Mouse (Mus musculus) neural tube, embryonic 12.5 days (tissue): ENCODE results near the gene Robo4. TPM values are rescaled to one million over a fixed set of nuclear protein-coding genes. Genes with fewer than 3 reads are reported as not detected.

Source experiments
- ATAC-seq: fragments of 200-750 bp; cut with Nextera tagmentation; 2 replicates; pipeline ENCODE4 v1.8.0; 2017; ENCODE audit warnings: low read depth, mild to moderate bottlenecking, moderate TSS enrichment, moderate library complexity; ENCODE audit not compliant: low FRiP score
- H3K27ac ChIP-seq: fragments of 300-500 bp; sonication (generic); 2 replicates; pipeline ENCODE4 v1.5.1; 2016
- H3K27me3 ChIP-seq: fragments of 300-500 bp; sonication (generic); replicated peaks from 2 replicates; pipeline ENCODE4 v1.6.1; 2016; ENCODE audit warnings: mild to moderate bottlenecking
- H3K36me3 ChIP-seq: fragments of 300-500 bp; sonication (generic); 2 replicates; pipeline ENCODE4 v1.6.1; 2016; ENCODE audit warnings: mild to moderate bottlenecking
- H3K4me1 ChIP-seq: fragments of 300-500 bp; sonication (generic); 2 replicates; pipeline ENCODE4 v1.6.1; 2016
- H3K4me2 ChIP-seq: fragments of 300-500 bp; sonication (generic); replicated peaks from 2 replicates; pipeline ENCODE4 v1.6.1; 2016; ENCODE audit warnings: mild to moderate bottlenecking
- H3K4me3 ChIP-seq: fragments of 300-500 bp; sonication (generic); 2 replicates; pipeline ENCODE4 v1.5.1; 2016
- H3K9ac ChIP-seq: fragments of 300-500 bp; sonication (generic); 2 replicates; pipeline ENCODE4 v1.6.1; 2016; ENCODE audit warnings: mild to moderate bottlenecking
- H3K9me3 ChIP-seq: fragments of 300-500 bp; sonication (generic); 2 replicates; pipeline ENCODE4 v1.6.1; 2016; ENCODE audit warnings: mild to moderate bottlenecking
- WGBS: fragments of 180-500 bp; shearing (Covaris S2); methylation state at CpG from one replicate; pipeline ENCODE4 v1.1.7; 2016; 5-methylcytosine and 5-hydroxymethylcytosine counted together
- polyA plus RNA-seq: library from polyadenylated mRNA; unstranded; fragments of >200 nt; fragmentation: Nextera tagmentation; extraction: Ambion mirVana; gene quantifications from 2 replicates; pipeline ENCODE4 v1.2.1, GENCODE M21; 2016

Gene Robo4
- polyA plus RNA-seq, 1 experiment from 2014 or later: 9.9 TPM

DNA sequence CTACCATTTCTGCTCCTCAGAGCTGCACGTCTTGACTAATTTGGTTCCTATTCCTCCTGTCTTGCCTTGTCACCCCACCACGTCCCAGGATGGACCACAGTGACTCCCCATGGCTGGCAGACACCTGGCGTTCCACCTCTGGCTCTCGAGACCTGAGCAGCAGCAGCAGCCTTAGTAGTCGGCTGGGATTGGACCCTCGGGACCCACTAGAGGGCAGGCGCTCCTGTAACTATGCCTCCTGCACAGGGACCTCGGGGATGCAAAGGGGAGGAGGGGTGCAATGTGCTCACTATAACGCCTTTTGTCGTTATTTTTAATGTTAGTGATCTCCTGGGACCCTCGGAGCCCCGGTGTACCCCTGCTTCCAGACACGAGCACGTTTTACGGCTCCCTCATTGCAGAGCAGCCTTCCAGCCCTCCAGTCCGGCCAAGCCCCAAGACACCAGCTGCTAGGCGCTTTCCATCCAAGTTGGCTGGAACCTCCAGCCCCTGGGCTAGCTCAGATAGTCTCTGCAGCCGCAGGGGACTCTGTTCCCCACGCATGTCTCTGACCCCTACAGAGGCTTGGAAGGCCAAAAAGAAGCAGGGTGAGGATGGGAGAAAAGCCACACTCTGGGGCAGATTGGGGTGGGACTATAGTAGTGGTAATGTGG is 6.3 kb downstream of the Robo4 start:
- Histone ChIP-seq H3K36me3 (no peaks in the 10 kb centered on the region), H3K9me3 (no peaks in the 10 kb centered on the region), H3K27ac (no peak overlapping the region), H3K4me1 (peaks cover 3% of the 10 kb centered on the region; the same call in 1 of the 2 replicates), H3K27me3 (peaks cover 4% of the 10 kb centered on the region; the same call in 1 of the 2 replicates), H3K4me3 (no peak overlapping the region), H3K4me2 (peak overlapping the region; percentile 34), H3K9ac (no peak overlapping the region)
- WGBS: 10% methylated on average over 19 of the region's 19 CpGs
- peak; percentile 68 for ATAC-seq

DNA sequence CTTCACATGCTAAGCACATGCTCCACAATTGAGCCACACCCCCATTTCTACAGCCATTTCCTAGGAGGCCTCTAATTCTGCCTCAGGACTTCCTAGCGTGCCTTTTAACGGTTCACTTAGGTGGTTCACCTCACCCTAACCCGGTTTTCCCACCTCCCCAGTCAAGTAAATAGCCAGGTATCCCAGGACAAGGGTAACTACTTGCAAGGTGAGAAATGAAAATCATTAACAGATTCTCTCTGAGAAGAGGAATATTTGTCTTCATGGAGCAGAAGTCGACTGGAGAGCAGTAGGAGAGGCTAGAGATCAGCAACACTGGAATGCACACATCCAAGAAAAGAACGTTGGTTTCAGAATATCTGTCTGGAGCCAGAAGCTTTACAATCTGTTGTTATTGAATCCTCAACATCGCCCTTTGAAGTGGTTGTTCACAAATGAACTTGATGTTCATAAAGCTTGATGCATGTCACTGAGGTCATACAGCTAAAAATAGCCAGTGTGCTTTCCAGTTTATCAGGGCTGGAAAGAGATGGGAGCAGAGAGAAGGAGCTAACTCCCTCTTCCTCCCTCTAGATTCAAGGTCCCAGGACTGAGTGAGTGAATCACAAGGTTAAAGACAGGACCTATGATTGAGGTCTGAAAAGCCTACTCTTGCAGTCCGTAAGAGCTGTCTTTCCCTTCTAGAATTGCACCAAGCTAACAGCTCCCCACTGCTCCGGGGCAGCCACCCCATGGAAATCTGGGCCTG is 8.2 kb downstream of the Robo4 start:
- no peak for ATAC-seq
- Histone ChIP-seq H3K9ac (no peak overlapping the region), H3K36me3 (no peaks in the 10 kb centered on the region), H3K9me3 (no peaks in the 10 kb centered on the region), H3K4me2 (no peak overlapping the region), H3K4me3 (no peak overlapping the region), H3K27me3 (0 out of 2 replicates have a peak, but pooled peaks cover 4% of the 10 kb centered on the region), H3K27ac (no peak overlapping the region), H3K4me1 (peaks cover 3% of the 10 kb centered on the region; the same call in 1 of the 2 replicates)
- WGBS: 79% methylated on average over 8 of the region's 8 CpGs

DNA sequence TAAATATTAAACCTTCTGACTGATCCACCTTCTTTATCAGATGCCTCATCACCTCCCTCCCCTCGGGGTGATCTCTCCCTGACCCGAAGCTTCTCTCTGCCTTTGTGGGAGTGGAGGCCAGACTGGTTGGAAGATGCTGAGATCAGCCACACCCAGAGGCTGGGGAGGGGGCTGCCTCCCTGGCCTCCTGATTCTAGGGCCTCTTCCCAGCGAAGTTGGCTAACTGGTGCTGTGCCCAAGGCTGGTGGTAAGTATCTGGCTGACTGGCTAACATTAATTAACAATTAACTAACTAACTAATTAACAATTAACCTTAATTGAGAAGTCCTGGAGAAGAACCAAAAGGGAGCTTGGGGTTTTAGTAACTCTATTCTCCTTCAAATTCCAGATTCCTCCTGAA is 11.3 kb downstream of the Robo4 start:
- ATAC-seq: no peak
- H3K27me3 ChIP-seq: 0 out of 2 replicates have a peak, but pooled peaks cover 2% of the 10 kb centered on the region
- H3K36me3 ChIP-seq: no peaks in the 10 kb centered on the region
- no peak overlapping the region for H3K27ac ChIP-seq
- H3K9me3 ChIP-seq: no peaks in the 10 kb centered on the region
- H3K9ac ChIP-seq: no peak overlapping the region
- H3K4me1 ChIP-seq: no peaks in the 10 kb centered on the region
- no peak overlapping the region for H3K4me3 ChIP-seq
- 56% methylated on average over 3 of the region's 3 CpGs for WGBS
- H3K4me2 ChIP-seq: no peak overlapping the region

DNA sequence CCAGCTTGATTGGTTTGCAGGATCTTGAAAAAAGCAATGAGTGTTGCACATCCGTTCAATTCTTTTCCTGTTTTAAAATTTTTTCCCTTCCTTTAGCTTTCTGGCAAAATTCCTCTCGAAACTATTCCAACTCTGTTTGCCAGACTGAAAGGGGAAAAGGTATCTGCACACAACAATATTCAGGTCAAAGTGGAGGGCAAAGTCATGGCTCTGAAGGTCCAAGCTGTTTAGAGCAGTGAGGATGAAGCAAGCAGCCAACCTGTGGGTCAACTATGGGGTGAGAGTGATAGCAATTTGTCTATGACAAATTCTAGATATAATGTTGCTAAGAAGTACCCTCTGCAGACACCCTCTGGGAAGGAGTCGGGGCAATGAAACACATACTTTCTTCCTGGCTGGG is 13.0 kb downstream of the Robo4 start:
- no peak overlapping the region for H3K4me2 ChIP-seq
- ATAC-seq: no peak
- no peak overlapping the region for H3K27ac ChIP-seq
- H3K27me3 ChIP-seq: peaks cover 6% of the 10 kb centered on the region; the same call in 1 of the 2 replicates
- WGBS: 89% methylated on average over 3 of the region's 3 CpGs
- no peaks in the 10 kb centered on the region for H3K9me3 ChIP-seq
- no peaks in the 10 kb centered on the region for H3K36me3 ChIP-seq
- H3K9ac ChIP-seq: no peak overlapping the region
- no peaks in the 10 kb centered on the region for H3K4me1 ChIP-seq
- no peak overlapping the region for H3K4me3 ChIP-seq

DNA sequence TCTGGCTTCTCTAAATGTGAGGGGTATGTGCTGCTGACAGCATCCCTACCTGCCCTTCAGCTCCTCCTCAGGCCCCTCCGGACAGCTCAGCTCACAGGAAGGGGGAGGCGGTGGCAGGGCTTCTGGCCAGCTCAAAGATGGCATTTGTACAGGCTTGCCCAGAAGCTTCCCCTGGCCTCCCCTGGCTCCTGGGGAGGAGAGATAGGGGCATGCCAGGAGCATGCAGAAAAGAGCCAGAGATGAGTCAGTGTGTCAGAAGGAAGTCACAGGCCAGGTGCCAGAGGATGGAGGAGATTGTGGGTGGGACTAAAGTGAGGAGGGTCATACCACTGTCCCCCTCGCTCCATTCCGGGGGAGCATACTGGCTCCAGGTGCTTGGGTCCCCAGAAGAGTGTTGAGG is 17.1 kb downstream of the Robo4 start:
- no peak overlapping the region for H3K4me2 ChIP-seq
- ATAC-seq: no peak
- H3K27me3 ChIP-seq: peaks cover 18% of the 10 kb centered on the region
- H3K4me3 ChIP-seq: no peak overlapping the region
- no peak overlapping the region for H3K27ac ChIP-seq
- H3K9me3 ChIP-seq: no peaks in the 10 kb centered on the region
- H3K9ac ChIP-seq: no peak overlapping the region
- H3K4me1 ChIP-seq: peaks cover 7% of the 10 kb centered on the region
- H3K36me3 ChIP-seq: no peaks in the 10 kb centered on the region
- WGBS: 82% methylated on average over 4 of the region's 4 CpGs

DNA sequence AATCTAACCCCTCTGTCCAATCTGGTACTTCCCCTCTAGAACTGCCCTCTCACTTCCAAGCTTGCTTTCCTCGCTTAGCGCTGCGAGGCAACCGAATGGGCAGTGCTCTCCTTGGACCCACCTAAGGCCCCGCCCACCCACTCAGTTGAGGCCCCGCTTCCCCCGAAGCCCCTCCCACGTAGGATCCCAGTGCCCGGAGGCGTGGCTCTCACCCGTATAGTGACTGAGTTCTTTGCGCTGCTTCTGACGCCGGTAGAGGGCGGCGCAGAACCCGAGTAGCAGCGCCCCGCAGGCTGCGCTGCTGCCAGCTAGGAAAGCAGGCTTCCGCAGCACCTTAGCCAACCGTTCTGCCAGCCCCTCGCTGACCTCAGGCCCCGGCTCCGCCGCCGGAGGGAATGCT is 19.0 kb downstream of the Robo4 start:
- peak; percentile 87 for ATAC-seq
- 0% methylated on average over 27 of the region's 27 CpGs for WGBS
- no peak overlapping the region for H3K9ac ChIP-seq
- no peak overlapping the region for H3K27ac ChIP-seq
- peak overlapping the region; percentile 55 for H3K4me2 ChIP-seq
- peaks cover 22% of the 10 kb centered on the region for H3K27me3 ChIP-seq
- H3K36me3 ChIP-seq: no peaks in the 10 kb centered on the region
- peaks cover 7% of the 10 kb centered on the region for H3K4me1 ChIP-seq
- H3K4me3 ChIP-seq: peak overlapping the region; percentile 10; the same call in 1 of the 2 replicates
- H3K9me3 ChIP-seq: no peaks in the 10 kb centered on the region

DNA sequence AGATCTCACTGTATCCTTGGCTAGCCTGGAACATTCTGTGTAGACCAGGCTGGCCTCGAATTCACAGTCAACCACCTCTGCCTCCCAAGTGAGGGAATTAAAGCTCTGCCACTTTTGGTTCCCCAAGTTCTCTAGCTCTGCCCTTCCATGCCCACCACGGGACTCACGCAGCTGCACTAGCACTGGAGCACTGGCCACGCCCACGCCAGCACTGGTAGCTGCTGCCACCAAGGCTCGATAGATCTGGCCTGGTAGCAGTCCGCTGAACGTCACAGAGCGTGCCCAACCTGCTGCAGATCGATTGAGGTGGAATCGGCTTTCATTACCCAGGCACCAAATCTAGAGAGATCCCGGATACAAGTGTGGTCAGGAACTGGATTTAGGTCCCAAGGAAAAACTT is 19.5 kb downstream of the Robo4 start:
- H3K9ac ChIP-seq: no peak overlapping the region
- H3K4me1 ChIP-seq: peaks cover 7% of the 10 kb centered on the region
- H3K27me3 ChIP-seq: peaks cover 22% of the 10 kb centered on the region
- WGBS: 15% methylated on average over 12 of the region's 12 CpGs
- H3K27ac ChIP-seq: no peak overlapping the region
- H3K4me3 ChIP-seq: no peak overlapping the region
- peak overlapping the region; percentile 55 for H3K4me2 ChIP-seq
- peak; percentile 19; the same call in 1 of the 2 replicates for ATAC-seq
- H3K9me3 ChIP-seq: no peaks in the 10 kb centered on the region
- H3K36me3 ChIP-seq: no peaks in the 10 kb centered on the region

DNA sequence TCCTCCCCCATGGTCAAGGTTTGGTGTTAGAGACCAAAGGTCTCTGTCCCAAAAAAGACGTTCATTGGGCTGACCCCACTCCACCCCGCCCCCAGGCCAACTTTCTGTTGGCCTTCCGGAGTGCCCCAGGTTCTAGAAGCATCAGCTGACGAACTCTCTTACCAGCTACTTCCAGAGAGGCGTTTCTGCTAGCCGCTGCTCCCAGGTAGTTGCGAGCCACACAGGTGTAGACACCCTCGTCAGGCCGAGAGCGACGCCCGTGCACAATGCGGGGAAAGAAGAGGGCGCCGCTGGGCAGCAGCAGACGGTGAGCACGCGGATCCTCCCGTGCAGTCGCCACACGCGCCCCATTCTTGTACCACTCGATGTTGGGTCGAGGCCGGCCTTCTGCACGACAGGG is 27.6 kb downstream of the Robo4 start:
- WGBS: 14% methylated on average over 26 of the region's 26 CpGs
- Histone ChIP-seq H3K4me3 (peak overlapping the region; percentile 16), H3K4me2 (peak overlapping the region; percentile 62), H3K27ac (no peak overlapping the region), H3K27me3 (peaks cover 63% of the 10 kb centered on the region), H3K4me1 (peaks cover 14% of the 10 kb centered on the region), H3K36me3 (no peaks in the 10 kb centered on the region), H3K9me3 (no peaks in the 10 kb centered on the region), H3K9ac (no peak overlapping the region)
- ATAC-seq: no peak

DNA sequence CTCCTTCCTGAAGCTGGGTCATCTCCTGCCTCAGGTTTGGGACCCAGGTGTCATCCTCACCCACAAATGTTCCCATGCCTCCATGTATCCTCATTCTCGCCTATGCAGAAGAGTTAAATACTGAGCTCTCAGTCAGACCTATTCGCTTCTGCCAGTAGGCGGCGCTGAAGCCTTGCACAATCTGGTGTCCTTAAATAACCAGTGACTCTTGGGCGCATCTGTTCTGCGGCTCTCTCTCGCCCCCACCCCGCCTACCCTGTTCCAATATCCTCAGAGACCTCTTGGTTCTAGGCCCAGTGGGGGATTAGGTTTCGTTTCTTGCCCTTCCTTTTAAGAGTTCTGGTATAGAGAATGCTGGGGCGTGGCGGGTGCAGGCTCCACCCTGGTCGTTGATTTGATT is 28.9 kb downstream of the Robo4 start:
- Histone ChIP-seq H3K9ac (no peak overlapping the region), H3K4me3 (no peak overlapping the region; the same call in 1 of the 2 replicates)

DNA sequence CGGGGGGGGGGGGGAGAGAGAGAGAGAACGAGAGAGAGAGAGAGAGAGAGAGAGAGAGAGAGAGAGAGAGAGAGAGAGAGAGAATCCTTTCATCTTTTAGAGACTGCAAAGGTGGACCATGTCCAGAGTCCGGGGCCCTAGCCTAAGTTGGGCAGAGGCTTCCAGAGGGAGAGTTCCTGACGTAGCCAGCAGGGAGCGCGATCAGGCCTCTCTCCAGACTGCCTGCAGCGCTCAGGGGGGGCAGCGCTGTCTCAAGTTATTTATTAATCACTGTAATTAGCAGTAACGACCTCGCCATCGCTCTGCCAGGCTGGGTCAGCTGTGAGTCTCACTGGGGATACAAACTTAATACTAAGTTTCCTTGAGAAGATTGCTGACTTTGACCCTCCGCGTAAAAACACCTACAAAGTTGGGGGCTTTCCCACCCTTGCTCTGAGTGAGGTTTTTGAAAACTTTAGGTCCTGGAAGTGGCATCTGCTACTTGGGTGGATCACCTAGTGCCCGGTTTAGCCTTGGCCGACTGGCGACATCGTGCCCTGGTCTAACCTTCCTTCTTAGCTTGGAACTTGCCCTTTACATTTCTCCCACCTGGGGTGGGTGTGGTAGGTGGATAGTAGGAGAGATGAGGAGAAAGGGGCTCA is 30.4 kb downstream of the Robo4 start:
- peaks cover 79% of the 10 kb centered on the region for H3K27me3 ChIP-seq
- H3K4me3 ChIP-seq: peak overlapping the region; percentile 38
- H3K9me3 ChIP-seq: no peaks in the 10 kb centered on the region
- H3K9ac ChIP-seq: 0 out of 2 replicates have a peak overlapping the region, but pooled peaks have one; percentile 26
- H3K27ac ChIP-seq: no peak overlapping the region
- peak; percentile 45; the same call in 1 of the 2 replicates for ATAC-seq
- WGBS: 1% methylated on average over 16 of the region's 17 CpGs
- peak overlapping the region; percentile 62 for H3K4me2 ChIP-seq
- peaks cover 14% of the 10 kb centered on the region for H3K4me1 ChIP-seq
- H3K36me3 ChIP-seq: no peaks in the 10 kb centered on the region

More for the DNA sequence above, 28.9 kb downstream of the Robo4 start:
- Histone ChIP-seq H3K9me3 (no peaks in the 10 kb centered on the region), H3K4me2 (peak overlapping the region; percentile 62), H3K36me3 (no peaks in the 10 kb centered on the region), H3K27me3 (peaks cover 74% of the 10 kb centered on the region), H3K27ac (no peak overlapping the region), H3K4me1 (peaks cover 14% of the 10 kb centered on the region)
- under 1% methylated on average over 12 of the region's 12 CpGs for WGBS
- peak; percentile 65 for ATAC-seq

DNA sequence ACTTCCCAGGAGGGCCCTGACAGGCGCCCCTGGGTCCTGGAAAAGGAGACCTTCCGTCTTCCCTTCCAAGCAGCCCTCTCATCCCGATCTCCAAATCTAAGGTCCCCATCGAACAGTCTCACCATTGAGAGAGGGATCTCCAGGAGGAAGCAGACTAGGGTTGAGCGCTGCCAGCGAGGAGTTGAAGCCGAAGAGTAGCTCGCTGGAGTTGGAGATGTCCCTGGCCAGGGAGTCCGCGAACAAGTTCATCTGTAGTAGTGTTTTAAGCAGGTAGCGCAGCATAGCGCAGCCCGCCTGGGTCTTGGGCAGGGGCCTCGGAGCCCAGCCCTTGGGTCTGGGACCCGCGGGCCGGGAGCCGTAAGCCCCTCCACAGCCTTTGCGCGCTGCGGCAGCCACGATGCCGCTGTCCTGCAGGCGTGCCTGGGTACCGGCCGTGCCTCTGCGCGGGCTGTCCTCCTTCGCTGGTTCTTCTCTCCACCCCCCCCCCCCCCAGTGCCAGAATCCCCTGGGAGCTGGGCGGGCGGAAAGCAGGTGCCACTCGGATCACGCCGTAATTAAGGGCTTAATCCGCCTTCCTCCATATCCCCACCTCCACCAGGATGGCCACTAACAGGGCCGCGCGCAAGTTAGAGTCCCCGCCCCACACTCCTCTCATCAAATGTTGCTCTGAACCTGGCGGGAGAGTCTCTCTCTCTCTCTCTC is 31.2 kb downstream of the Robo4 start, which contains the start of gene Robo3:
Robo3 (minus strand) TSS at position 527 of the 702 bp plus-strand sequence.
- Histone ChIP-seq H3K27ac (no peak within 1 kb of the TSS), H3K4me3 (peak within 1 kb of the TSS; percentile 38), H3K36me3 (no peaks in the 10 kb centered on the region), H3K9ac (0 out of 2 replicates have a peak within 1 kb of the TSS, but pooled peaks have one; percentile 26), H3K4me2 (peak within 1 kb of the TSS; percentile 62), H3K4me1 (peaks cover 14% of the 10 kb centered on the region), H3K9me3 (no peaks in the 10 kb centered on the region), H3K27me3 (peaks cover 72% of the 10 kb centered on the region)
- under 1% methylated on average over 40 of the region's 40 CpGs for WGBS
- peak; percentile 11; the same call in 1 of the 2 replicates for ATAC-seq
